Mouse (Mus musculus): Measurements from ENCODE around the gene Atp2b2.

The Atp2b2 gene

GRCm38 (mm10) chr6:113892091-113892674 is 150.2 kb downstream of the Atp2b2 start:
- in situ Hi-C loops (cut with MboI; ENCODE audit: low sequenced_read_pairs), result no loop called here

- in situ Hi-C loops (cut with MboI; ENCODE audit: low sequenced_read_pairs), result no loop called here
Measured at GRCm38 (mm10) chr6:113891225-113891967, 151.0 kb downstream of the Atp2b2 start.

- in situ Hi-C loops (cut with MboI; ENCODE audit: low sequenced_read_pairs), result no loop called here
Measured at GRCm38 (mm10) chr6:113890858-113891213, 151.6 kb downstream of the Atp2b2 start.

GRCm38 (mm10) chr6:113890023-113890857 is 152.2 kb downstream of the Atp2b2 start:
- in situ Hi-C loops (cut with MboI; ENCODE audit: low sequenced_read_pairs), result no loop called here

- in situ Hi-C loops (cut with MboI; ENCODE audit: low sequenced_read_pairs), result no loop called here
Measured at GRCm38 (mm10) chr6:113889180-113889579, 153.2 kb downstream of the Atp2b2 start.

GRCm38 (mm10) chr6:113886886-113887285 is 155.5 kb downstream of the Atp2b2 start:
- in situ Hi-C loops (cut with MboI; ENCODE audit: low sequenced_read_pairs), result no loop called here

GRCm38 (mm10) chr6:113884806-113885205 is 157.6 kb downstream of the Atp2b2 start:
- in situ Hi-C loops (cut with MboI; ENCODE audit: low sequenced_read_pairs), result no loop called here

GRCm38 (mm10) chr6:113883225-113883624 is 159.2 kb downstream of the Atp2b2 start:
- in situ Hi-C loops (cut with MboI; ENCODE audit: low sequenced_read_pairs), result no loop called here

GRCm38 (mm10) chr6:113882396-113882795 is 160.0 kb downstream of the Atp2b2 start:
- in situ Hi-C loops (cut with MboI; ENCODE audit: low sequenced_read_pairs), result no loop called here

- in situ Hi-C loops (cut with MboI; ENCODE audit: low sequenced_read_pairs), result no loop called here
Measured at GRCm38 (mm10) chr6:113881561-113882243, 160.7 kb downstream of the Atp2b2 start.

- in situ Hi-C loops (cut with MboI; ENCODE audit: low sequenced_read_pairs), result no loop called here
Measured at GRCm38 (mm10) chr6:113879366-113879765, 163.0 kb downstream of the Atp2b2 start.

- in situ Hi-C loops (cut with MboI; ENCODE audit: low sequenced_read_pairs), result no loop called here
Measured at GRCm38 (mm10) chr6:113878510-113879128, 163.8 kb downstream of the Atp2b2 start.

- in situ Hi-C loops (cut with MboI; ENCODE audit: low sequenced_read_pairs), result no loop called here
Measured at GRCm38 (mm10) chr6:113876585-113876984, 165.8 kb downstream of the Atp2b2 start.

- in situ Hi-C loops (cut with MboI; ENCODE audit: low sequenced_read_pairs), result no loop called here
Measured at GRCm38 (mm10) chr6:113875201-113875600, 167.2 kb downstream of the Atp2b2 start.

- in situ Hi-C loops (cut with MboI; ENCODE audit: low sequenced_read_pairs), result no loop called here
Measured at GRCm38 (mm10) chr6:113872654-113873053, 169.8 kb downstream of the Atp2b2 start.

- in situ Hi-C loops (cut with MboI; ENCODE audit: low sequenced_read_pairs), result no loop called here
Measured at GRCm38 (mm10) chr6:113870775-113871174, 171.6 kb downstream of the Atp2b2 start.

GRCm38 (mm10) chr6:113868552-113868951 is 173.9 kb downstream of the Atp2b2 start:
- in situ Hi-C loops (cut with MboI; ENCODE audit: low sequenced_read_pairs), result no loop called here

- in situ Hi-C loops (cut with MboI; ENCODE audit: low sequenced_read_pairs), result no loop called here
Measured at GRCm38 (mm10) chr6:113865699-113866098, 176.7 kb downstream of the Atp2b2 start.

- in situ Hi-C loops (cut with MboI; ENCODE audit: low sequenced_read_pairs), result no loop called here
Measured at GRCm38 (mm10) chr6:113864812-113865211, 177.6 kb downstream of the Atp2b2 start.

- in situ Hi-C loops (cut with MboI; ENCODE audit: low sequenced_read_pairs), result no loop called here
Measured at GRCm38 (mm10) chr6:113862955-113863354, 179.5 kb downstream of the Atp2b2 start.

GRCm38 (mm10) chr6:113861938-113862337 is 180.5 kb downstream of the Atp2b2 start:
- in situ Hi-C loops (cut with MboI; ENCODE audit: low sequenced_read_pairs), result no loop called here
